ENCODE assay signal across 8 mouse cellular contexts in the genomic region with DNA sequence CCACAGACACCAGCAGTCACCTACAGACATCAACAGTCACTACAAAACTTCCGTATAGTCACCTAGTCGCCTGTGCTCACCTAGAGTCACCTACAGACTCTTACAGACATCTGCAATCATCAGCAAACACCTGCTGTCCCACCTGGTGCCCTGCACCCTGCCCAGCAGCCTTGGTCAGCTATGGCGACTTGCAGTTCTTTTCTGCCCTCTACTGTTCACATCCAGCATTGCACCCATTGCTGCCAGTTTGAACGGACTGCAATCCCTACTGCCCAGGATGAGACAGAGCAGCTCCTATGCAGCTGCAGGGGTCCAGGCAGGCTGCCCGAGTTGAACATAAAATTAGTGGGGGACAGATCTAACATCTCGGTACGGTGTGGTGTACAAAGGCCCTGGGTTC. TPM values are rescaled to one million over a fixed set of nuclear protein-coding genes. Genes with fewer than 3 reads are reported as not detected.
A peak's percentile ranks its signal among the peaks of the same experiment; 100 is the strongest.
DNase-seq lines count a peak whose midpoint lies in the region; ATAC-seq and TF ChIP-seq lines count a peak whose summit lies in the region.

No protein-coding gene starts in this region.

- no peaks in the 10 kb centered on the region for H3K36me3 ChIP-seq in kidney, adult 2 months (ENCODE audit: control insufficient read depth, insufficient read depth, low read length)
- H3K36me3 ChIP-seq in limb, embryonic 14.5 days (ENCODE audit: control insufficient read depth, insufficient read depth, low read length) = no peaks in the 10 kb centered on the region
- no peaks in the 10 kb centered on the region for H3K36me3 ChIP-seq in splenic B cell, adult 2 months (ENCODE audit: control insufficient read depth, insufficient read depth, low read length, poor library complexity, severe bottlenecking)

- no peaks in the 10 kb centered on the region for H3K9me3 ChIP-seq in limb, embryonic 14.5 days (ENCODE audit: control insufficient read depth, low read length)

- peak; percentile 89 for DNase-seq in 3T3-L1 (ENCODE audit: low read depth, low spot score)
- peak; percentile 60 for DNase-seq in adrenal gland, adult 8-10 months
- peak; percentile 81 for DNase-seq in embryo, embryonic 11.5 days (ENCODE audit: low read depth, low spot score)
- peak; percentile 77 to 92 for DNase-seq in heart, adult 18-20 months
- peak; percentile 86 for DNase-seq in kidney, adult 2 months
- DNase-seq in limb, embryonic 14.5 days (ENCODE audit: low spot score) = peak; percentile 74
- peak; percentile 94 for DNase-seq in splenic B cell, adult 2 months (ENCODE audit: low read depth, low spot score)

- H3K4me1 ChIP-seq in kidney, adult 2 months (ENCODE audit: control insufficient read depth, insufficient read depth, low read length) = no peaks in the 10 kb centered on the region
- H3K4me1 ChIP-seq in limb, embryonic 14.5 days (ENCODE audit: control insufficient read depth, insufficient read depth, low read length) = no peaks in the 10 kb centered on the region

- no peak overlapping the region for H3K9ac ChIP-seq in limb, embryonic 14.5 days (ENCODE audit: low read depth, low read length, severe bottlenecking)

- H3K27me3 ChIP-seq in kidney, adult 2 months (replicated peaks; ENCODE audit: control insufficient read depth, insufficient read depth, low read length) = no peaks in the 10 kb centered on the region
- H3K27me3 ChIP-seq in limb, embryonic 14.5 days (ENCODE audit: control insufficient read depth, insufficient read depth, low read length) = peaks cover 46% of the 10 kb centered on the region
- H3K27me3 ChIP-seq in splenic B cell, adult 2 months (ENCODE audit: control insufficient read depth, insufficient read depth, low read length, poor library complexity, severe bottlenecking) = no peaks in the 10 kb centered on the region; the same call in 1 of the 2 replicates

- TF ChIP-seq CTCF in kidney, adult 2 months (conservative IDR thresholded peaks at IDR 0.05; ENCODE audit: insufficient read depth, insufficient read length, low read depth, low read length) = peak; percentile 100

- no peak for TF ChIP-seq POLR2A in kidney, adult 2 months (IDR thresholded peaks at IDR 0.05; ENCODE audit: low read depth, low read length)
- TF ChIP-seq POLR2A in limb, embryonic 14.5 days (IDR thresholded peaks at IDR 0.05; ENCODE audit: borderline replicate concordance, extremely low read depth, insufficient read depth, insufficient read length) = no peak

- ATAC-seq in limb, embryonic 14.5 days (ENCODE audit: low FRiP score, low read depth) = peak; percentile 68
- ATAC-seq in monocyte, adult 5-6 weeks (replicated peaks; ENCODE audit: insufficient number of reproducible peaks, low FRiP score, low TSS enrichment, poor library complexity, severe bottlenecking) = peak; percentile 84

- 2% methylated on average over 7 of the region's 7 CpGs for WGBS in kidney, adult 2 months
- 1% methylated on average over 7 of the region's 7 CpGs for WGBS in limb, embryonic 14.5 days

- H3K4me3 ChIP-seq in kidney, adult 2 months (ENCODE audit: insufficient read depth, low read depth, low read length) = no peak overlapping the region
- H3K4me3 ChIP-seq in limb, embryonic 14.5 days (replicated peaks; ENCODE audit: low read length) = no peak overlapping the region

- no peak overlapping the region for H3K4me2 ChIP-seq in limb, embryonic 14.5 days (replicated peaks; ENCODE audit: low read depth, low read length, severe bottlenecking)

- no peak overlapping the region for H3K27ac ChIP-seq in kidney, adult 2 months (ENCODE audit: insufficient read depth, low read depth, low read length)
- H3K27ac ChIP-seq in limb, embryonic 14.5 days (replicated peaks; ENCODE audit: low read depth, low read length) = no peak overlapping the region

RNA-seq across cellular contexts. Expression of gene Nfic, which starts 5.3 kb away (rescaled TPM):
- 100 to 1,000 TPM; 113 to 191 (median 144) TPM for total RNA-seq in adrenal gland, adult 8-10 months (2022)
- 10 to 100 TPM; 91.0 to 93.4 TPM for total RNA-seq in heart, adult 18-20 months (2021)
- polyA plus RNA-seq in kidney, adult 2 months (2012; rRNA removed) = 64.7 and 82.5 TPM in 2 replicates
- polyA plus RNA-seq in limb, embryonic 14.5 days (2012; rRNA removed) = 38.1 and 56.4 TPM in 2 replicates
- 97.3 and 98.9 TPM in 2 replicates for polyA plus RNA-seq in limb, embryonic 14.5 days (2014; fragmentation: Nextera tagmentation; extraction: Ambion mirVana)
- 4.1 to 7.6 TPM (median 5.1 TPM) in 3 replicates for total RNA-seq in monocyte, adult 5-6 weeks (2017)

RNA-seq across cellular contexts. Expression of gene Celf5, which starts 32.4 kb away (rescaled TPM):
- 1 to 10 TPM in 3 of 4 experiments, under 1 TPM in 1; 0.17 to 2.5 (median 1.7) TPM for total RNA-seq in adrenal gland, adult 8-10 months (2022)
- under 1 TPM; 0.17 to 0.21 TPM for total RNA-seq in heart, adult 18-20 months (2021)
- 0.18 and 0.27 TPM in 2 replicates for polyA plus RNA-seq in kidney, adult 2 months (2012; rRNA removed)
- polyA plus RNA-seq in limb, embryonic 14.5 days (2012; rRNA removed) = 5.9 and 7.9 TPM in 2 replicates
- polyA plus RNA-seq in limb, embryonic 14.5 days (2014; fragmentation: Nextera tagmentation; extraction: Ambion mirVana) = 0.85 and 1.6 TPM in 2 replicates
- 0.32 TPM in 1 of 3 replicates, not detected in the others for total RNA-seq in monocyte, adult 5-6 weeks (2017)

RNA-seq across cellular contexts. Expression of gene Ncln, which starts 46.1 kb away (rescaled TPM):
- 100 to 1,000 TPM; 115 to 136 (median 123) TPM for total RNA-seq in adrenal gland, adult 8-10 months (2022)
- 10 to 100 TPM; 61.9 to 64.3 TPM for total RNA-seq in heart, adult 18-20 months (2021)
- 148 and 190 TPM in 2 replicates for polyA plus RNA-seq in kidney, adult 2 months (2012; rRNA removed)
- polyA plus RNA-seq in limb, embryonic 14.5 days (2012; rRNA removed) = 218 and 324 TPM in 2 replicates
- 76.4 and 89.7 TPM in 2 replicates for polyA plus RNA-seq in limb, embryonic 14.5 days (2014; fragmentation: Nextera tagmentation; extraction: Ambion mirVana)
- total RNA-seq in monocyte, adult 5-6 weeks (2017) = 42.6 to 86.4 TPM (median 79.6 TPM) in 3 replicates

RNA-seq across cellular contexts. Expression of gene S1pr4, which starts 49.8 kb away (rescaled TPM):
- 1 to 10 TPM in 2 of 4 experiments, under 1 TPM in 2; 0.56 to 1.7 (median 0.92) TPM for total RNA-seq in adrenal gland, adult 8-10 months (2022)
- 1 to 10 TPM; 1.2 to 2.8 TPM for total RNA-seq in heart, adult 18-20 months (2021)
- polyA plus RNA-seq in kidney, adult 2 months (2012; rRNA removed) = 2.3 and 4.9 TPM in 2 replicates
- polyA plus RNA-seq in limb, embryonic 14.5 days (2012; rRNA removed) = 0.50 and 0.79 TPM in 2 replicates
- 0.23 and 0.66 TPM in 2 replicates for polyA plus RNA-seq in limb, embryonic 14.5 days (2014; fragmentation: Nextera tagmentation; extraction: Ambion mirVana)
- 20.5 to 50.8 TPM (median 33.5 TPM) in 3 replicates for total RNA-seq in monocyte, adult 5-6 weeks (2017)

RNA-seq across cellular contexts. Expression of gene Smim24, which starts 57.3 kb away (rescaled TPM):
- 1 to 10 TPM in 2 of 4 experiments, under 1 TPM in 2; 0.78 to 2.0 (median 0.96) TPM for total RNA-seq in adrenal gland, adult 8-10 months (2022)
- total RNA-seq in heart, adult 18-20 months (2021) = 1 to 10 TPM; 1.9 to 2.2 TPM
- 693 and 694 TPM in 2 replicates for polyA plus RNA-seq in kidney, adult 2 months (2012; rRNA removed)
- 7.5 and 7.8 TPM in 2 replicates for polyA plus RNA-seq in limb, embryonic 14.5 days (2012; rRNA removed)
- polyA plus RNA-seq in limb, embryonic 14.5 days (2014; fragmentation: Nextera tagmentation; extraction: Ambion mirVana) = 4.3 and 4.6 TPM in 2 replicates
- 3.9 to 7.9 TPM (median 6.3 TPM) in 3 replicates for total RNA-seq in monocyte, adult 5-6 weeks (2017)

Comparison
In these comparisons a context has a peak if more than half of its experiments do, and no peak if none do; other contexts are left out.
1. RNA of gene Nfic, which starts 5.3 kb away (total RNA-seq): 113 to 191 TPM in adrenal gland, adult 8-10 months and 91.0 to 93.4 TPM in heart, adult 18-20 months; 4.1 to 7.6 TPM in monocyte, adult 5-6 weeks; every median in the first group is over 10 times any median in the second.
2. Peak in every context shown above with its lines, with median percentiles within 50 percentile points of each other: DNase-seq.